Mouse (Mus musculus) megakaryocyte, embryonic 14.5 days (primary cell): ENCODE measurements around the gene Tmem169.
"Not testable (repeated sequence)": the region's sequence is repeated elsewhere in the genome, so short reads cannot be mapped to it uniquely, and the experiment has no call there.

Experiments used
- FLI1 ChIP-seq: IDR thresholded peaks from 2 replicates; pipeline ENCODE4 v1.6.1; 2012; ENCODE audit warnings: low read length, inconsistent platforms, mixed read lengths
- GATA1 ChIP-seq: IDR thresholded peaks from 3 replicates; pipeline ENCODE4 v1.6.1; 2012; ENCODE audit warnings: mixed read lengths, low read length, inconsistent platforms, borderline replicate concordance

DNA sequence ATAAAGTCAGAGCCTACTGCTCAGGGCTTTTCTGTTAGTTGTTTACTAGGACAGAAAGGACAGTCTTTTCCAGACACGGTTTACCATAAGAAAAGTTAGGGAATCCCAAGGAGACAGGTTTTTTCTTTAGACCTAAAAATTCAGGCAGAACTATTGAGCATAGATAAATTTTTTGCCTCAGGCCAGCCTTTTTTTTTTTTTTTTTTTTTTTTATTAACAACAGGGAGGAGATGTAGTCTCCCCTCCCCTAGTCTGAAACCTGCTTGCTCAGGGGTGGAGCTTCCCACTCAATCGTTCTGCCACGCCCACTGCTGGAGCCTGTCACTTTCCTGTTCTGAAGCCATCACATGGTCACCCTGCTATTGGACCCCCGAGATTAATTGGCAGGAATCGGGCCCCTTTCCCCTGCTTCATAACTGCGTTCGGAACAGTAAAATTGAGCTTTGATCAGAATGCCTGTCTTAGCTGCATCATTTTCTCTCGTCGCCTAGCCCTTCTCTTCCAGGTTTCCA lies 35.9 kb upstream of the Tmem169 start:
- not testable (repeated sequence) for TF ChIP-seq FLI1, GATA1
